Mouse (Mus musculus) liver, postnatal 0 days (tissue): Measurements from ENCODE around the gene Tmub1.

Source experiments
- CTCF ChIP-seq: sonication (generic); IDR thresholded peaks from 2 replicates; pipeline ENCODE4 v1.5.1; 2016; ENCODE audit warnings: antibody characterized with exemption, low read depth
- EP300 ChIP-seq: IDR thresholded peaks from 2 replicates; pipeline ENCODE4 v1.6.1; 2016; ENCODE audit warnings: antibody characterized with exemption, low read depth, mild to moderate bottlenecking

- TF ChIP-seq CTCF (no peak), EP300 (no peak)
Observed at GRCm38 (mm10) chr5:24413938-24414337, 33.7 kb downstream of the Tmub1 start.
